Mouse (Mus musculus) granulocyte monocyte progenitor cell, adult 5-6 weeks (primary cell): ENCODE measurements around the gene Pecam1. TPM values are rescaled to one million over a fixed set of nuclear protein-coding genes. Genes with fewer than 3 reads are reported as not detected.
A peak's percentile ranks its signal among the peaks of the same experiment; 100 is the strongest.
"Not testable (repeated sequence)": the region's sequence is repeated elsewhere in the genome, so short reads cannot be mapped to it uniquely, and the experiment has no call there.

Source experiments
- ATAC-seq: replicated peaks from 2 replicates; pipeline ENCODE4 v1.8.0; 2016; ENCODE audit warnings: mild to moderate bottlenecking, moderate TSS enrichment, inconsistent platforms; ENCODE audit not compliant: poor library complexity, severe bottlenecking
- total RNA-seq, 2 experiments: library from RNA; stranded (forward) in 1 of 2; stranded (reverse) in 1 of 2; fragments of 200-712, 200-1000 nt in 1 of 2; fragments of >200 nt in 1 of 2; fragmentation: Nextera tagmentation in 1 of 2; gene quantifications; 2 replicates each; pipeline ENCODE4 v1.2.3; 2014 to 2017

The Pecam1 gene
- total RNA-seq (2014; fragmentation: Nextera tagmentation) (69.6 and 75.1 TPM in 2 replicates), total RNA-seq (2017) (46.1 and 46.6 TPM in 2 replicates)

- ATAC-seq: peak; percentile 34
Measured at GRCm38 (mm10) chr11:106750121-106750751, at the start of gene Pecam1. Gene Pecam1 (minus strand): TSS chr11:106750628.

GRCm38 (mm10) chr11:106795679-106796078 is 45.3 kb upstream of the Pecam1 start:
- ATAC-seq: no peak

GRCm38 (mm10) chr11:106793846-106794245 is 43.4 kb upstream of the Pecam1 start:
- ATAC-seq: no peak

GRCm38 (mm10) chr11:106789649-106790048 is 39.2 kb upstream of the Pecam1 start:
- no peak for ATAC-seq

GRCm38 (mm10) chr11:106788775-106789459 is 38.5 kb upstream of the Pecam1 start, which contains the start of the genes Ddx5 and Cep95:
Gene Ddx5 (minus strand): TSS chr11:106789185.
Gene Cep95 (plus strand): TSS chr11:106789252.
- ATAC-seq: peak; percentile 66

- ATAC-seq: peak; percentile 55
Measured at GRCm38 (mm10) chr11:106788026-106788774, 37.8 kb upstream of the Pecam1 start.

GRCm38 (mm10) chr11:106787131-106788025 is 37.0 kb upstream of the Pecam1 start:
- ATAC-seq: peak; percentile 16

- ATAC-seq: no peak
Measured at GRCm38 (mm10) chr11:106785043-106785442, 34.6 kb upstream of the Pecam1 start.

- ATAC-seq: no peak
Measured at GRCm38 (mm10) chr11:106784476-106784875, 34.0 kb upstream of the Pecam1 start.

GRCm38 (mm10) chr11:106782841-106783764 is 32.7 kb upstream of the Pecam1 start:
- ATAC-seq: no peak

GRCm38 (mm10) chr11:106782271-106782670 is 31.8 kb upstream of the Pecam1 start:
- not testable (repeated sequence) for ATAC-seq

GRCm38 (mm10) chr11:106780590-106781220 is 30.3 kb upstream of the Pecam1 start:
- ATAC-seq: no peak

GRCm38 (mm10) chr11:106780089-106780425 is 29.6 kb upstream of the Pecam1 start:
- no peak for ATAC-seq

- ATAC-seq: peak; percentile 74
Measured at GRCm38 (mm10) chr11:106779388-106780088, 29.1 kb upstream of the Pecam1 start, which contains the start of gene Polg2. Gene Polg2 (minus strand): TSS chr11:106779537.

GRCm38 (mm10) chr11:106778589-106779387 is 28.4 kb upstream of the Pecam1 start:
- peak; percentile 41 for ATAC-seq

GRCm38 (mm10) chr11:106778132-106778531 is 27.7 kb upstream of the Pecam1 start:
- no peak for ATAC-seq

GRCm38 (mm10) chr11:106777395-106777794 is 27.0 kb upstream of the Pecam1 start:
- no peak for ATAC-seq
